Mouse (Mus musculus) heart, embryonic 16.5 days (tissue): ENCODE data around the gene Cd2bp2. TPM values are rescaled to one million over a fixed set of nuclear protein-coding genes. Genes with fewer than 3 reads are reported as not detected.

Experiments
- ATAC-seq: fragments of 200-750 bp; cut with Nextera tagmentation; replicated peaks from 2 replicates; pipeline ENCODE4 v1.8.0; 2017; ENCODE audit warnings: moderate number of reproducible peaks; ENCODE audit not compliant: insufficient read depth, low FRiP score; ENCODE audit errors: extremely low read depth
- H3K27ac ChIP-seq: fragments of 300-500 bp; sonication (generic); 2 replicates; pipeline ENCODE4 v1.5.1; 2014; ENCODE audit warnings: mild to moderate bottlenecking, low read length, control low read depth, moderate library complexity
- H3K27me3 ChIP-seq: fragments of 300-500 bp; sonication (generic); 2 replicates; pipeline ENCODE4 v1.6.1; 2014; ENCODE audit warnings: low read length, mixed read lengths; ENCODE audit not compliant: control insufficient read depth, insufficient read depth
- H3K36me3 ChIP-seq: fragments of 300-500 bp; sonication (generic); 2 replicates; pipeline ENCODE4 v1.6.1; 2014; ENCODE audit not compliant: control insufficient read depth, insufficient read depth
- H3K4me1 ChIP-seq: fragments of 300-500 bp; sonication (generic); 2 replicates; pipeline ENCODE4 v1.6.1; 2014; ENCODE audit warnings: low read length, mixed read lengths; ENCODE audit not compliant: control insufficient read depth, insufficient read depth
- H3K4me2 ChIP-seq: fragments of 300-500 bp; sonication (generic); 2 replicates; pipeline ENCODE4 v1.6.1; 2014; ENCODE audit warnings: low read depth, mild to moderate bottlenecking, control low read depth, low read length
- H3K4me3 ChIP-seq: fragments of 300-500 bp; sonication (generic); 2 replicates; pipeline ENCODE4 v1.5.1; 2014; ENCODE audit warnings: mild to moderate bottlenecking, control low read depth, low read length
- H3K9ac ChIP-seq: fragments of 300-500 bp; sonication (generic); 2 replicates; pipeline ENCODE4 v1.6.1; 2014; ENCODE audit warnings: low read length, control low read depth
- H3K9me3 ChIP-seq: fragments of 300-500 bp; sonication (generic); replicated peaks from 2 replicates; pipeline ENCODE4 v1.6.1; 2016; ENCODE audit warnings: low read length; ENCODE audit not compliant: control insufficient read depth
- WGBS: fragments of 180-500 bp; shearing (Covaris S2); extraction: QIAGEN DNeasy Blood & Tissue Kit; methylation state at CpG from one replicate; pipeline ENCODE4 v1.1.7; 2014; 5-methylcytosine and 5-hydroxymethylcytosine counted together
- polyA plus RNA-seq: library from polyadenylated mRNA; unstranded; fragments of >200 nt; fragmentation: Nextera tagmentation; extraction: Ambion mirVana; gene quantifications from 2 replicates; pipeline ENCODE4 v1.2.1, GENCODE M21; 2015

Gene Cd2bp2
- polyA plus RNA-seq, 1 experiment from 2014 or later: 42.2 TPM

- peak overlapping the region; percentile 99 for H3K27ac ChIP-seq
These were observed 36.2 kb upstream of the Cd2bp2 start for GRCm38 (mm10) chr7:127231826-127232621.

GRCm38 (mm10) chr7:127231376-127231775 is 35.5 kb upstream of the Cd2bp2 start:
- Histone ChIP-seq H3K9me3 (no peaks in the 10 kb centered on the region), H3K27me3 (no peaks in the 10 kb centered on the region), H3K27ac (peak overlapping the region; percentile 99), H3K9ac (peak overlapping the region; percentile 94), H3K36me3 (peaks cover 19% of the 10 kb centered on the region), H3K4me2 (peak overlapping the region; percentile 92), H3K4me1 (peaks cover 24% of the 10 kb centered on the region), H3K4me3 (peak overlapping the region; percentile 96)
- 60% methylated on average over 3 of the region's 3 CpGs for WGBS
- no peak for ATAC-seq

More at GRCm38 (mm10) chr7:127231826-127232621, 36.2 kb upstream of the Cd2bp2 start:
- H3K4me2 ChIP-seq: peak overlapping the region; percentile 92
- H3K27me3 ChIP-seq: no peaks in the 10 kb centered on the region
- peaks cover 24% of the 10 kb centered on the region for H3K4me1 ChIP-seq
- peak overlapping the region; percentile 96 for H3K4me3 ChIP-seq
- WGBS: 4% methylated on average over 20 of the region's 20 CpGs
- peak overlapping the region; percentile 94 for H3K9ac ChIP-seq
- H3K9me3 ChIP-seq: no peaks in the 10 kb centered on the region
- H3K36me3 ChIP-seq: peaks cover 25% of the 10 kb centered on the region
- ATAC-seq: no peak

GRCm38 (mm10) chr7:127228615-127229303 is 32.9 kb upstream of the Cd2bp2 start:
- H3K27me3 ChIP-seq: no peaks in the 10 kb centered on the region
- H3K9me3 ChIP-seq: no peaks in the 10 kb centered on the region
- WGBS: 60% methylated on average over 4 of the region's 4 CpGs
- H3K4me1 ChIP-seq: peaks cover 17% of the 10 kb centered on the region
- ATAC-seq: no peak
- H3K27ac ChIP-seq: no peak overlapping the region
- H3K9ac ChIP-seq: no peak overlapping the region
- H3K4me2 ChIP-seq: no peak overlapping the region
- no peak overlapping the region for H3K4me3 ChIP-seq
- peaks cover 4% of the 10 kb centered on the region; the same call in 1 of the 2 replicates for H3K36me3 ChIP-seq

- Histone ChIP-seq H3K4me2 (no peak overlapping the region), H3K27ac (no peak overlapping the region), H3K36me3 (peaks cover 4% of the 10 kb centered on the region; the same call in 1 of the 2 replicates), H3K9ac (no peak overlapping the region), H3K4me3 (no peak overlapping the region), H3K9me3 (no peaks in the 10 kb centered on the region), H3K27me3 (no peaks in the 10 kb centered on the region), H3K4me1 (peaks cover 2% of the 10 kb centered on the region; the same call in 1 of the 2 replicates)
- 0 out of 2 replicates have a peak, but pooled peaks have one; percentile 14 for ATAC-seq
- 75% methylated on average over 11 of the region's 11 CpGs for WGBS
These were observed 29.5 kb upstream of the Cd2bp2 start for GRCm38 (mm10) chr7:127225147-127225995.

GRCm38 (mm10) chr7:127224616-127225015 is 28.8 kb upstream of the Cd2bp2 start:
- H3K36me3 ChIP-seq: peaks cover 4% of the 10 kb centered on the region; the same call in 1 of the 2 replicates
- no peak overlapping the region for H3K4me3 ChIP-seq
- H3K27me3 ChIP-seq: no peaks in the 10 kb centered on the region
- 92% methylated on average over 6 of the region's 6 CpGs for WGBS
- H3K4me1 ChIP-seq: no peaks in the 10 kb centered on the region
- no peak overlapping the region for H3K9ac ChIP-seq
- no peaks in the 10 kb centered on the region for H3K9me3 ChIP-seq
- ATAC-seq: no peak
- H3K4me2 ChIP-seq: no peak overlapping the region
- no peak overlapping the region for H3K27ac ChIP-seq

GRCm38 (mm10) chr7:127223515-127224478 is 27.9 kb upstream of the Cd2bp2 start:
- Histone ChIP-seq H3K36me3 (no peaks in the 10 kb centered on the region), H3K4me1 (no peaks in the 10 kb centered on the region), H3K4me2 (no peak overlapping the region), H3K4me3 (no peak overlapping the region), H3K27ac (no peak overlapping the region), H3K9ac (no peak overlapping the region), H3K27me3 (no peaks in the 10 kb centered on the region), H3K9me3 (no peaks in the 10 kb centered on the region)
- 79% methylated on average over 6 of the region's 6 CpGs for WGBS
- ATAC-seq: no peak

GRCm38 (mm10) chr7:127223106-127223505 is 27.3 kb upstream of the Cd2bp2 start:
- no peak overlapping the region for H3K4me2 ChIP-seq
- no peak for ATAC-seq
- H3K27ac ChIP-seq: no peak overlapping the region
- WGBS: 96% methylated on average over 3 of the region's 3 CpGs
- no peak overlapping the region for H3K9ac ChIP-seq
- no peaks in the 10 kb centered on the region for H3K36me3 ChIP-seq
- H3K4me1 ChIP-seq: peaks cover under 1% of the 10 kb centered on the region; the same call in 1 of the 2 replicates
- no peak overlapping the region for H3K4me3 ChIP-seq
- H3K9me3 ChIP-seq: no peaks in the 10 kb centered on the region
- H3K27me3 ChIP-seq: no peaks in the 10 kb centered on the region

GRCm38 (mm10) chr7:127220440-127220839 is 24.6 kb upstream of the Cd2bp2 start:
- no peaks in the 10 kb centered on the region for H3K9me3 ChIP-seq
- no peak overlapping the region for H3K27ac ChIP-seq
- ATAC-seq: no peak

More at GRCm38 (mm10) chr7:127220440-127220839, 24.6 kb upstream of the Cd2bp2 start:
- H3K4me3 ChIP-seq: no peak overlapping the region
- 68% methylated on average over 6 of the region's 6 CpGs for WGBS
- H3K4me1 ChIP-seq: peaks cover 17% of the 10 kb centered on the region
- H3K27me3 ChIP-seq: no peaks in the 10 kb centered on the region
- H3K36me3 ChIP-seq: no peaks in the 10 kb centered on the region
- no peak overlapping the region for H3K9ac ChIP-seq
- no peak overlapping the region for H3K4me2 ChIP-seq
